Mouse (Mus musculus) embryonic facial prominence, embryonic 11.5 days (tissue): ENCODE data around the gene Slc1a3. TPM values are rescaled to one million over a fixed set of nuclear protein-coding genes. Genes with fewer than 3 reads are reported as not detected.
"Not testable (repeated sequence)": the region's sequence is repeated elsewhere in the genome, so short reads cannot be mapped to it uniquely, and the experiment has no call there.

Experiments used
- ATAC-seq: fragments of 200-750 bp; cut with Nextera tagmentation; replicated peaks from 2 replicates; pipeline ENCODE4 v1.8.0; 2017; ENCODE audit warnings: low read depth; ENCODE audit not compliant: insufficient number of reproducible peaks, low FRiP score, low TSS enrichment
- DNase-seq: peaks from one replicate; pipeline ENCODE4 v3.0.0-alpha.2; 2015; ENCODE audit warnings: low spot score
- H3K27ac ChIP-seq: fragments of 300-500 bp; sonication (generic); replicated peaks from 2 replicates; pipeline ENCODE4 v1.5.1; 2014; ENCODE audit warnings: mild to moderate bottlenecking, low read depth, low read length, control low read depth
- H3K27me3 ChIP-seq: fragments of 300-500 bp; sonication (generic); 2 replicates; pipeline ENCODE4 v1.6.1; 2014; ENCODE audit warnings: mild to moderate bottlenecking, low read length, moderate library complexity, mixed read lengths; ENCODE audit not compliant: control insufficient read depth, insufficient read depth
- H3K36me3 ChIP-seq: fragments of 300-500 bp; sonication (generic); replicated peaks from 2 replicates; pipeline ENCODE4 v1.6.1; 2014; ENCODE audit warnings: low read depth, mild to moderate bottlenecking, low read length, moderate library complexity, mixed read lengths; ENCODE audit not compliant: control insufficient read depth, insufficient read depth
- H3K4me1 ChIP-seq: fragments of 300-500 bp; sonication (generic); 2 replicates; pipeline ENCODE4 v1.6.1; 2014; ENCODE audit warnings: low read length, mixed read lengths; ENCODE audit not compliant: control insufficient read depth, insufficient read depth
- H3K4me2 ChIP-seq: fragments of 300-500 bp; sonication (generic); 2 replicates; pipeline ENCODE4 v1.6.1; 2014; ENCODE audit warnings: low read depth, mild to moderate bottlenecking, control low read depth, low read length, moderate library complexity
- H3K4me3 ChIP-seq: fragments of 300-500 bp; sonication (generic); 2 replicates; pipeline ENCODE4 v1.5.1; 2014; ENCODE audit warnings: low read depth, low read length, control low read depth
- H3K9ac ChIP-seq: fragments of 300-500 bp; sonication (generic); replicated peaks from 2 replicates; pipeline ENCODE4 v1.6.1; 2014; ENCODE audit warnings: mild to moderate bottlenecking, control low read depth, low read length
- H3K9me3 ChIP-seq: fragments of 300-500 bp; sonication (generic); replicated peaks from 2 replicates; pipeline ENCODE4 v1.6.1; 2016; ENCODE audit warnings: mild to moderate bottlenecking, low read length, inconsistent platforms, mixed read lengths; ENCODE audit not compliant: control insufficient read depth
- WGBS: fragments of 180-500 bp; shearing (Covaris S2); extraction: QIAGEN DNeasy Blood & Tissue Kit; methylation state at CpG from one replicate; pipeline ENCODE4 v1.1.7; 2014; 5-methylcytosine and 5-hydroxymethylcytosine counted together
- polyA plus RNA-seq: library from polyadenylated mRNA; unstranded; fragments of >200 nt; fragmentation: Nextera tagmentation; extraction: Ambion mirVana; gene quantifications from 2 replicates; pipeline ENCODE4 v1.2.1, GENCODE M21; 2014

Slc1a3 gene
- polyA plus RNA-seq, 1 experiment from 2014 or later: 29.1 TPM

DNA sequence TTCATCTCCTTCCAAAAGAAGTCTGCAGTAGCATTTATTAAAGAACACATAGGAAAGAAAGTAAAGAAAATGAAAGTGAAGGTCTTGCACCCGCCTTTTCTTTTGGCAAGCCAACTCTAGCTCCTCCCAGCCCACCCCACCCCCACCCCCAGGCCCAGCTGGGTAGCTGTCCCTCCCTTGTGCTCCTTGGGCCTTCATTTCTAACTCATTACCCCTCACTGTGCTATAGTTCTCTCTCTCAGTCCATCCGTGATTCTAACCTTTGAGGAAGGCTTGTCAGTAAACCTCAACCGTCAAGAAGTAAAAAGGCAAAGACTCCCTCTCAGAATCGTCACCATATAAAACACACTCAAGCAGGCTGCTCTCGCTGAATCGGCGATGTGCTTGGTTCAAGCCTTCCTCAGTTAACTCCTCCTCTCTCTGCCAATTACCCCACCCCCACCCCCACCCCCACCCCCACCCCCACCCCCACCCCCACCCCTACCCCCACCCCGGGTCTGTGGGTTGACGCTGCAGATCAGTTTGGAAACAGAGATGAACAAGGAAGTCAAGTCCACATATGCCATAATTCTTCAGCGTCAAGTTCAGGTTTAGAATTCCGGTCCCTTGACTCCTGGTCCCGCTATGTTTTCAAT, 5.9 kb upstream of the Slc1a3 start:
- H3K4me3 ChIP-seq: no peak overlapping the region
- H3K27me3 ChIP-seq: no peaks in the 10 kb centered on the region
- WGBS: 18% methylated on average over 12 of the region's 12 CpGs
- H3K4me1 ChIP-seq: no peaks in the 10 kb centered on the region
- H3K9me3 ChIP-seq: no peaks in the 10 kb centered on the region
- DNase-seq: no peak
- no peak for ATAC-seq
- no peak overlapping the region for H3K27ac ChIP-seq
- no peak overlapping the region for H3K4me2 ChIP-seq
- H3K9ac ChIP-seq: no peak overlapping the region
- H3K36me3 ChIP-seq: no peaks in the 10 kb centered on the region

GRCm38 (mm10) chr15:8715666-8716065, 5.1 kb upstream of the Slc1a3 start:
- no peak for DNase-seq
- H3K36me3 ChIP-seq: no peaks in the 10 kb centered on the region
- no peaks in the 10 kb centered on the region for H3K9me3 ChIP-seq
- no peak overlapping the region for H3K4me3 ChIP-seq
- no peak overlapping the region for H3K27ac ChIP-seq
- no peak overlapping the region for H3K9ac ChIP-seq
- H3K4me2 ChIP-seq: no peak overlapping the region
- no peaks in the 10 kb centered on the region for H3K27me3 ChIP-seq
- no peaks in the 10 kb centered on the region for H3K4me1 ChIP-seq
- ATAC-seq: no peak

- no peaks in the 10 kb centered on the region for H3K4me1 ChIP-seq
- H3K27ac ChIP-seq: no peak overlapping the region
- no peak for ATAC-seq
- 43% methylated on average over 2 of the region's 2 CpGs for WGBS
- H3K27me3 ChIP-seq: no peaks in the 10 kb centered on the region
- no peak overlapping the region for H3K4me3 ChIP-seq
- no peaks in the 10 kb centered on the region for H3K36me3 ChIP-seq
- no peak for DNase-seq
- no peaks in the 10 kb centered on the region for H3K9me3 ChIP-seq
- H3K4me2 ChIP-seq: no peak overlapping the region
- H3K9ac ChIP-seq: no peak overlapping the region
These were observed 1.9 kb upstream of the Slc1a3 start for GRCm38 (mm10) chr15:8712433-8712984.

DNA sequence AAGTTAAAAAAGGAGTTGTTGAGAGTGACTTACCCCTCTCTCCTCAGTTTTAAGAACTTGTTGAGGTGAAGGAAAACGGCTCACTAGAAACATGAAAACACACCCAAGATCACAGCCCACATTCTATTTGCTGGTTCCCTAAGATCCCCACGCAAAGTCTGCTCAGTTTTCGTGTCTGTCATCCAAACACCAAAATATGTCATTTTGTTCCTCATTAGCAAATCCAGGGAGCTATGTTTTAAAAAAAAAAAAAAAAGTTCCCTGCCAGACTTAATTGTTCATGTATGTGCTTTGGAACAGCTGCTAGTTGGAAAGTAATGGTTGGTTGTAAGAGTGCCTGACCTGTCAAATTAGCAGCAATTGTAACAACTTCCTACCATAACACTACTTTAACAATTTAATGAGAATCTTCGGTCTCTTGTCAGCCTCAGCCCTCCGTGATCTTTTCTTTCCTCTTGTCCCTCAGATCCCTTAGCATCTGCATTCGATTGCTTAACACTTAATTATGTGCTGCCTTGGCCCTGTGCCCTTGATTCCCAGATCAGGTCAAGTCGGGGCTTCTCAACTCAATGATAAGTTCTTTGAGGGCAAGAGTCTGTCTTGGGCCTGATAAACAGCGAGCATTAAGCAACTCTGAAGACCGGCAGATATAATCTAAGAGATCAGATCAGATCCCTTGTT, 1.2 kb upstream of the Slc1a3 start:
- no peaks in the 10 kb centered on the region for H3K27me3 ChIP-seq
- 39% methylated on average over 9 of the region's 9 CpGs for whole genome bisulfite sequencing
- H3K4me3 ChIP-seq: no peak overlapping the region
- H3K36me3 ChIP-seq: no peaks in the 10 kb centered on the region
- no peaks in the 10 kb centered on the region for H3K9me3 ChIP-seq
- no peak overlapping the region for H3K27ac ChIP-seq
- DNase-seq: no peak
- H3K4me2 ChIP-seq: no peak overlapping the region
- no peak overlapping the region for H3K9ac ChIP-seq
- no peaks in the 10 kb centered on the region for H3K4me1 ChIP-seq
- no peak for ATAC-seq

- peak overlapping the region; percentile 6; the same call in 1 of the 2 replicates for H3K9ac ChIP-seq
- DNase-seq (peak; percentile 62), ATAC-seq (no peak)
- peak overlapping the region; percentile 55 for H3K4me2 ChIP-seq
- no peak overlapping the region for H3K27ac ChIP-seq
- 2% methylated on average over 11 of the region's 11 CpGs for WGBS
- no peaks in the 10 kb centered on the region for H3K4me1 ChIP-seq
- no peaks in the 10 kb centered on the region for H3K36me3 ChIP-seq
- no peaks in the 10 kb centered on the region for H3K9me3 ChIP-seq
- peak overlapping the region; percentile 54 for H3K4me3 ChIP-seq
- H3K27me3 ChIP-seq: no peaks in the 10 kb centered on the region
These were observed 986 bp downstream of the Slc1a3 start for GRCm38 (mm10) chr15:8709578-8709977.

DNA sequence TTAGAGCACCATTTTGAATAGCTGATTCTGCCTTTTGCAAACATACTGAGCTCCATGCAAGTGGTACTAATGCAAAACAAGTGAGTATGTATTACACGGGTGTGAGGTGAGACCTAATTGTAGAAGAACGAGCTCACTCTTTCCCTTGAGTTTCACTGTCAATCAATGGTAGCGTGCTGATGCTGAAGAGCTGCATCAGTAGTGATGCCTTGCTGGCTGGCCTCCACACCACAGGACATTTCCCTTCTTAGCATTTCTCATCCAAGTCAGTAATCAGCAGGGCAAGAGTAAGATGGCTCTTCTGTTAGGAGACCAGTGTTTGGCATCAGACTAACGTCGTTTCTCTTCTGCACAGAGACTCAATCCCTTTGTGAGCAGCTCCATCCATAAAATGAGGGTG, 4.0 kb downstream of the Slc1a3 start:
- Histone ChIP-seq H3K4me2 (no peak overlapping the region), H3K9ac (no peak overlapping the region), H3K4me1 (no peaks in the 10 kb centered on the region), H3K9me3 (no peaks in the 10 kb centered on the region), H3K4me3 (no peak overlapping the region), H3K36me3 (no peaks in the 10 kb centered on the region), H3K27ac (no peak overlapping the region), H3K27me3 (no peaks in the 10 kb centered on the region)
- DNase-seq (no peak), ATAC-seq (no peak)
- WGBS: 86% methylated on average over 5 of the region's 5 CpGs

GRCm38 (mm10) chr15:8706178-8706577, 4.4 kb downstream of the Slc1a3 start:
- H3K4me1 ChIP-seq: no peaks in the 10 kb centered on the region
- H3K27ac ChIP-seq: no peak overlapping the region
- no peak overlapping the region for H3K4me2 ChIP-seq
- WGBS: 84% methylated on average over 4 of the region's 4 CpGs
- no peaks in the 10 kb centered on the region for H3K9me3 ChIP-seq
- H3K27me3 ChIP-seq: no peaks in the 10 kb centered on the region
- DNase-seq (no peak), ATAC-seq (no peak)
- no peak overlapping the region for H3K9ac ChIP-seq
- no peaks in the 10 kb centered on the region for H3K36me3 ChIP-seq
- no peak overlapping the region for H3K4me3 ChIP-seq

DNA sequence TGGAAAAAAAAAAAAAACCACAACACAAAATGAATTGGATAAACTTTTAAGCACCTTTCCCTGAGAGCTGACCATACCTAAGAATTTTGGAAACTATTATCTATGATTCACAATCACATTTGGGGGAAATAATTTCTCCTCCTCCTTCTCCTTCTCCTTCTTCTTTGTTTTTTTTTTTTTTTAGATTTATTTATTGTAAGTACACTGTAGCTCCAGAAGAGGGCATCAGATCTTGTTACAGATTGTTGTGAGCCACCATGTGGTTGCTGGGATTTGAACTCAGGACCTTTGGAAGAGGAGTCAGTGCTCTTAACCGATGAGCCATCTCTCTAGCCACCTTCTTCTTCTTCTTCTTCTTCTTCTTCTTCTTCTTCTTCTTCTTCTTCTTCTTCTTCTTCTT, 5.0 kb downstream of the Slc1a3 start:
- H3K27ac ChIP-seq, H3K27me3 ChIP-seq, H3K36me3 ChIP-seq, H3K9ac ChIP-seq, H3K4me2 ChIP-seq, H3K4me3 ChIP-seq, ATAC-seq, H3K4me1 ChIP-seq, H3K9me3 ChIP-seq, DNase-seq: not testable (repeated sequence)
- WGBS: 96% methylated on average over 1 of the region's 1 CpGs
